Mouse (Mus musculus): ENCODE results near the gene Ralgapa2.

Ralgapa2 gene

GRCm38 (mm10) chr2:146217227-146217980, 294.7 kb downstream of the Ralgapa2 start:
- DNase-seq = no peak

- DNase-seq = no peak
Observed at GRCm38 (mm10) chr2:146216111-146217064, 295.8 kb downstream of the Ralgapa2 start.

- peak; percentile 17 for DNase-seq
Observed at GRCm38 (mm10) chr2:146214715-146215114, 297.4 kb downstream of the Ralgapa2 start.

- DNase-seq = no peak
Observed at GRCm38 (mm10) chr2:146210968-146211367, 301.2 kb downstream of the Ralgapa2 start.

- no peak for DNase-seq
Observed at GRCm38 (mm10) chr2:146197947-146198346, 314.2 kb downstream of the Ralgapa2 start.

GRCm38 (mm10) chr2:146196126-146196525, 316.0 kb downstream of the Ralgapa2 start:
- DNase-seq = no peak
